Mouse (Mus musculus): ENCODE measurements around the gene Sema4b. TPM values are rescaled to one million over a fixed set of nuclear protein-coding genes. Genes with fewer than 3 reads are reported as not detected.
A peak's percentile ranks its signal among the peaks of the same experiment; 100 is the strongest.

Gene Sema4b
- total and polyA plus RNA-seq, 3 experiments = 10.9 to 17.3 TPM; not detected in 1

GRCm38 (mm10) chr7:80260625-80261371, 74.2 kb downstream of the Sema4b start, which contains the start of gene Ngrn:
Gene Ngrn, plus strand, starts transcription at chr7:80261215.
- H3K9ac ChIP-seq (ENCODE audit: control insufficient read depth, low read depth, low read length, poor library complexity, severe bottlenecking) = peak within 1 kb of the TSS; percentile 84
- H3K9me3 ChIP-seq (replicated peaks; ENCODE audit: insufficient read depth, low read length) = no peaks in the 10 kb centered on the region
- H3K4me1 ChIP-seq (ENCODE audit: control insufficient read depth in 1 of 2, insufficient read depth in 2 of 2, low read length in 2 of 2) = peaks cover 4 to 17% of the 10 kb centered on the region in 2 experiments
- H3K36me3 ChIP-seq (ENCODE audit: control insufficient read depth in 1 of 2, insufficient read depth in 2 of 2, low read length in 2 of 2) = peaks cover 6 to 15% of the 10 kb centered on the region in 2 experiments
- DNase-seq (ENCODE audit: low read depth, low spot score) = peak; percentile 90
- H3K27ac ChIP-seq (ENCODE audit: control insufficient read depth, low read depth, low read length) = peak within 1 kb of the TSS; percentile 58
- H3K79me2 ChIP-seq (ENCODE audit: control insufficient read depth, insufficient read depth, low read length, poor library complexity) = peaks cover 19% of the 10 kb centered on the region
- peak within 1 kb of the TSS; percentile 55 to 77 for H3K4me3 ChIP-seq (ENCODE audit: control insufficient read depth in 1 of 2, insufficient read depth in 1 of 2, low read depth in 2 of 2, low read length in 2 of 2)
- H3K27me3 ChIP-seq (ENCODE audit: control insufficient read depth in 1 of 2, insufficient read depth in 2 of 2, low read length in 2 of 2) = no peaks in the 10 kb centered on the region
- TF ChIP-seq ZNF384 (IDR thresholded peaks at IDR 0.05; ENCODE audit: low read depth, low read length) (no peak), USF1 (IDR thresholded peaks at IDR 0.05; ENCODE audit: low read depth, low read length) (0 out of 2 replicates have a peak, but pooled peaks have one; percentile 7), NELFE (IDR thresholded peaks at IDR 0.05; ENCODE audit: low read depth, low read length) (peak; percentile 94), POLR2AphosphoS2 (IDR thresholded peaks at IDR 0.05; ENCODE audit: low read length) (peak; percentile 84; the same call in 1 of the 2 replicates), BHLHE40 (IDR thresholded peaks at IDR 0.05; ENCODE audit: borderline replicate concordance, low read depth, low read length) (no peak), MYC (IDR thresholded peaks at IDR 0.05; ENCODE audit: low read depth, low read length) (peak; percentile 41; the same call in 1 of the 2 replicates), ZKSCAN1 (IDR thresholded peaks at IDR 0.05; ENCODE audit: low read depth, low read length) (no peak), E2F4 (IDR thresholded peaks at IDR 0.05; ENCODE audit: borderline replicate concordance, low read depth, low read length) (no peak), ETS1 (IDR thresholded peaks at IDR 0.05; ENCODE audit: low read depth, low read length) (0 out of 2 replicates have a peak, but pooled peaks have one; percentile 21), MAX (IDR thresholded peaks at IDR 0.05; ENCODE audit: low read length) (peak; percentile 29), SMC3 (IDR thresholded peaks at IDR 0.05; ENCODE audit: low read depth, low read length) (no peak), HCFC1 (IDR thresholded peaks at IDR 0.05; ENCODE audit: low read depth, low read length) (peak; percentile 92), RAD21 (IDR thresholded peaks at IDR 0.05; ENCODE audit: low read depth, low read length) (no peak), ELF1 (IDR thresholded peaks at IDR 0.05; ENCODE audit: low read depth, low read length) (peak; percentile 96), TCF12 (IDR thresholded peaks at IDR 0.05; ENCODE audit: low read depth, low read length) (peak; percentile 56; the same call in 1 of the 2 replicates), KAT2A (conservative IDR thresholded peaks at IDR 0.05; ENCODE audit: low read depth, low read length) (peak; percentile 79), ZMIZ1 (IDR thresholded peaks at IDR 0.05; ENCODE audit: low read depth, low read length) (peak; percentile 83; the same call in 1 of the 2 replicates), GATA1 (IDR thresholded peaks at IDR 0.05; ENCODE audit: low read depth, low read length) (no peak), MAFK (IDR thresholded peaks at IDR 0.05; ENCODE audit: borderline replicate concordance, low read depth, low read length) (no peak), MYB (IDR thresholded peaks at IDR 0.05; ENCODE audit: low read depth, low read length) (no peak), TBP (IDR thresholded peaks at IDR 0.05; ENCODE audit: low read depth, low read length) (peak; percentile 79), USF2 (IDR thresholded peaks at IDR 0.05; ENCODE audit: borderline replicate concordance in 1 of 2, insufficient read depth in 1 of 2, low read depth in 1 of 2, low read length in 2 of 2) (no peak), NRF1 (IDR thresholded peaks at IDR 0.05; ENCODE audit: insufficient read depth, low read depth, low read length, poor library complexity, severe bottlenecking) (no peak), POLR2AphosphoS5 (IDR thresholded peaks at IDR 0.05; ENCODE audit: borderline replicate concordance, low read depth, low read length) (no peak), UBTF (IDR thresholded peaks at IDR 0.05; ENCODE audit: borderline replicate concordance, insufficient read depth, low read depth, low read length) (no peak), EP300 (IDR thresholded peaks at IDR 0.05; ENCODE audit: low read depth in 1 of 2, low read length in 2 of 2) (0 out of 4 replicates have a peak, but pooled peaks of 1 of the 2 experiments have one; percentile 41), GABPA (IDR thresholded peaks at IDR 0.05; ENCODE audit: low read depth, low read length) (no peak), CTCF (IDR thresholded peaks at IDR 0.05 in 2 of 3, conservative IDR thresholded peaks at IDR 0.05 in 1 of 3; ENCODE audit: control insufficient read depth in 1 of 3, insufficient read depth in 1 of 3, low read depth in 2 of 3, low read length in 3 of 3, poor library complexity in 1 of 3, severe bottlenecking in 1 of 3) (no peak), RCOR1 (IDR thresholded peaks at IDR 0.05; ENCODE audit: low read depth, low read length) (peak; percentile 51; the same call in 1 of the 2 replicates), SIN3A (IDR thresholded peaks at IDR 0.05; ENCODE audit: low read length) (peak; percentile 88), MAZ (IDR thresholded peaks at IDR 0.05; ENCODE audit: low read depth, low read length) (peak; percentile 92; the same call in 1 of the 2 replicates), MXI1 (IDR thresholded peaks at IDR 0.05; ENCODE audit: low read depth, low read length) (peak; percentile 82; the same call in 1 of the 2 replicates), CHD1 (IDR thresholded peaks at IDR 0.05; ENCODE audit: low read depth, low read length) (no peak), POLR2A (IDR thresholded peaks at IDR 0.05; ENCODE audit: control insufficient read depth in 1 of 2, insufficient read depth in 1 of 2, low read depth in 1 of 2, low read length in 2 of 2, poor library complexity in 1 of 2) (peak; percentile 55 to 87; a peak in 2 of 4 replicates), ZC3H11A (IDR thresholded peaks at IDR 0.05; ENCODE audit: low read depth, low read length) (no peak; the same call in 1 of the 2 replicates)

Data from MEL (cell line).